Mouse (Mus musculus) liver, adult 2 months (tissue): ENCODE results near the gene Lef1.

Experiments
- CTCF ChIP-seq: fragments of 200-500 bp; IDR thresholded peaks from 2 replicates; pipeline ENCODE4 v1.5.1; 2011; ENCODE audit warnings: low read depth, low read length, control low read depth
- POLR2A ChIP-seq: fragments of 200-500 bp; IDR thresholded peaks from 2 replicates; pipeline ENCODE4 v1.6.1; 2011; ENCODE audit warnings: low read length, control low read depth; ENCODE audit not compliant: insufficient read depth; ENCODE audit errors: extremely low read depth

DNA sequence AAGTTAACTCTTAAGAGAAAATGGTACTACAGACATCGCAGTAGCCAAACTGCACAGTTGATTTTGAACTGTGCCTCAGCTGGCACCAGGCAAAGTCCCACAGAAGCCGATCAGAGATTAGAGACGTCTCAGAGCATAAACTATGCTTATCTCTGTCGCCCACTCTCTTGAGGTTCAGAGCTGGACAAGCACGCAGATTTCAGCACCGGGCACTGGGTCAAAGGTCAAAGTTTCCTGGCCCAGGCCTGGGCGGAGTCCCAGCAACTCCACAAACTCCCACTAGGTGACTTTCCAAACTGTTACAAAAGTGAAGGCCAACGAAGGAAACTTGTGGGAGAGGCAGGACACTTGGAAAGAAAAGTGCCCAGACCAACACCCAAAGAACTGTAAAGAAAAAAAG is 160.9 kb downstream of the Lef1 start:
- TF ChIP-seq POLR2A: no peak
- TF ChIP-seq CTCF: 0 out of 2 replicates have a peak, but pooled peaks have one; percentile 30
